Mouse (Mus musculus): ENCODE results near the gene Akap1. TPM values are rescaled to one million over a fixed set of nuclear protein-coding genes. Genes with fewer than 3 reads are reported as not detected.
"Not testable (repeated sequence)": the region's sequence is repeated elsewhere in the genome, so short reads cannot be mapped to it uniquely, and the experiment has no call there.

Akap1 gene
- polyA plus RNA-seq, 1 experiment from 2014 or later: 24.6 TPM

- H3K36me3 ChIP-seq; H3K9me3 ChIP-seq; ATAC-seq (ENCODE audit: insufficient read depth, low FRiP score, low read depth); H3K9ac ChIP-seq; H3K4me1 ChIP-seq; H3K27me3 ChIP-seq (replicated peaks); H3K27ac ChIP-seq: not testable (repeated sequence)
- WGBS: 31% methylated on average over 29 of the region's 39 CpGs
- H3K4me2 ChIP-seq: 0 out of 2 replicates have a peak overlapping the region, but pooled peaks have one; percentile 35
- H3K4me3 ChIP-seq (replicated peaks): peak overlapping the region; percentile 27; the same call in 1 of the 2 replicates
These were observed 31.4 kb upstream of the Akap1 start for GRCm38 (mm10) chr11:88895800-88896232.

GRCm38 (mm10) chr11:88895235-88895634 is 30.8 kb upstream of the Akap1 start:
- H3K27ac ChIP-seq; H3K4me3 ChIP-seq (replicated peaks); H3K36me3 ChIP-seq; H3K9me3 ChIP-seq; ATAC-seq (ENCODE audit: insufficient read depth, low FRiP score, low read depth); H3K27me3 ChIP-seq (replicated peaks); H3K9ac ChIP-seq; H3K4me1 ChIP-seq: not testable (repeated sequence)
- peak overlapping the region; percentile 21; the same call in 1 of the 2 replicates for H3K4me2 ChIP-seq
- 42% methylated on average over 16 of the region's 20 CpGs for WGBS

GRCm38 (mm10) chr11:88894279-88894678 is 29.9 kb upstream of the Akap1 start:
- not testable (repeated sequence) for H3K9me3 ChIP-seq; H3K9ac ChIP-seq; H3K4me3 ChIP-seq (replicated peaks); H3K27me3 ChIP-seq (replicated peaks); H3K27ac ChIP-seq; H3K4me2 ChIP-seq; H3K36me3 ChIP-seq; ATAC-seq (ENCODE audit: insufficient read depth, low FRiP score, low read depth); H3K4me1 ChIP-seq
- 88% methylated on average over 11 of the region's 14 CpGs for WGBS

- not testable (repeated sequence) for H3K4me1 ChIP-seq; H3K27me3 ChIP-seq (replicated peaks); H3K27ac ChIP-seq; H3K36me3 ChIP-seq; H3K9me3 ChIP-seq; ATAC-seq (ENCODE audit: insufficient read depth, low FRiP score, low read depth); H3K9ac ChIP-seq; H3K4me2 ChIP-seq; H3K4me3 ChIP-seq (replicated peaks)
- WGBS: 100% methylated on average over 2 of the region's 8 CpGs
These were observed 29.1 kb upstream of the Akap1 start for GRCm38 (mm10) chr11:88893501-88893900.

- not testable (repeated sequence) for H3K9ac ChIP-seq; H3K27me3 ChIP-seq (replicated peaks); H3K36me3 ChIP-seq; ATAC-seq (ENCODE audit: insufficient read depth, low FRiP score, low read depth); H3K4me1 ChIP-seq; H3K4me2 ChIP-seq; H3K27ac ChIP-seq; H3K4me3 ChIP-seq (replicated peaks); H3K9me3 ChIP-seq
- WGBS: 91% methylated on average over 23 of the region's 24 CpGs
These were observed 28.4 kb upstream of the Akap1 start for GRCm38 (mm10) chr11:88892789-88893188.

GRCm38 (mm10) chr11:88891921-88892561 is 27.7 kb upstream of the Akap1 start:
- WGBS: 94% methylated on average over 20 of the region's 24 CpGs
- not testable (repeated sequence) for H3K4me1 ChIP-seq; H3K9me3 ChIP-seq; H3K27ac ChIP-seq; ATAC-seq (ENCODE audit: insufficient read depth, low FRiP score, low read depth); H3K27me3 ChIP-seq (replicated peaks); H3K4me2 ChIP-seq; H3K4me3 ChIP-seq (replicated peaks); H3K36me3 ChIP-seq; H3K9ac ChIP-seq

GRCm38 (mm10) chr11:88891446-88891845 is 27.1 kb upstream of the Akap1 start:
- H3K4me3 ChIP-seq (replicated peaks); H3K36me3 ChIP-seq; H3K4me2 ChIP-seq; H3K27ac ChIP-seq; H3K9ac ChIP-seq; H3K4me1 ChIP-seq; H3K9me3 ChIP-seq; ATAC-seq (ENCODE audit: insufficient read depth, low FRiP score, low read depth); H3K27me3 ChIP-seq (replicated peaks): not testable (repeated sequence)
- WGBS: 93% methylated on average over 12 of the region's 12 CpGs

GRCm38 (mm10) chr11:88890904-88891303 is 26.5 kb upstream of the Akap1 start:
- not testable (repeated sequence) for H3K9me3 ChIP-seq; ATAC-seq (ENCODE audit: insufficient read depth, low FRiP score, low read depth); H3K4me1 ChIP-seq; H3K27me3 ChIP-seq (replicated peaks); H3K9ac ChIP-seq; H3K27ac ChIP-seq; H3K4me3 ChIP-seq (replicated peaks); H3K36me3 ChIP-seq; H3K4me2 ChIP-seq
- WGBS: 92% methylated on average over 10 of the region's 11 CpGs

GRCm38 (mm10) chr11:88888996-88889395 is 24.6 kb upstream of the Akap1 start:
- H3K27me3 ChIP-seq (replicated peaks): no peaks in the 10 kb centered on the region
- no peaks in the 10 kb centered on the region for H3K9me3 ChIP-seq
- no peak overlapping the region for H3K4me2 ChIP-seq
- no peak overlapping the region for H3K9ac ChIP-seq
- no peaks in the 10 kb centered on the region for H3K36me3 ChIP-seq
- no peak overlapping the region for H3K27ac ChIP-seq
- no peaks in the 10 kb centered on the region for H3K4me1 ChIP-seq
- no peak overlapping the region for H3K4me3 ChIP-seq (replicated peaks)
- 82% methylated on average over 2 of the region's 2 CpGs for WGBS
- ATAC-seq (ENCODE audit: insufficient read depth, low FRiP score, low read depth): no peak

- H3K4me2 ChIP-seq: no peak overlapping the region
- H3K9ac ChIP-seq: no peak overlapping the region
- H3K4me1 ChIP-seq: no peaks in the 10 kb centered on the region
- H3K27ac ChIP-seq: no peak overlapping the region
- H3K9me3 ChIP-seq: no peaks in the 10 kb centered on the region
- no peaks in the 10 kb centered on the region for H3K36me3 ChIP-seq
- whole genome bisulfite sequencing: 66% methylated on average over 8 of the region's 8 CpGs
- no peak for ATAC-seq (ENCODE audit: insufficient read depth, low FRiP score, low read depth)
- no peaks in the 10 kb centered on the region for H3K27me3 ChIP-seq (replicated peaks)
- H3K4me3 ChIP-seq (replicated peaks): no peak overlapping the region
These were observed 20.1 kb upstream of the Akap1 start for GRCm38 (mm10) chr11:88884376-88885065.

GRCm38 (mm10) chr11:88878011-88878410 is 13.6 kb upstream of the Akap1 start:
- Histone ChIP-seq H3K27me3 (replicated peaks) (peaks cover 4% of the 10 kb centered on the region), H3K4me2 (no peak overlapping the region), H3K9ac (no peak overlapping the region), H3K4me3 (replicated peaks) (no peak overlapping the region), H3K27ac (no peak overlapping the region), H3K36me3 (no peaks in the 10 kb centered on the region), H3K4me1 (0 out of 2 replicates have a peak, but pooled peaks cover 3% of the 10 kb centered on the region), H3K9me3 (no peaks in the 10 kb centered on the region)
- no peak for ATAC-seq (ENCODE audit: insufficient read depth, low FRiP score, low read depth)
- 88% methylated on average over 12 of the region's 12 CpGs for WGBS

GRCm38 (mm10) chr11:88873667-88874030 is 9.3 kb upstream of the Akap1 start:
- WGBS: 2% methylated on average over 10 of the region's 10 CpGs
- ATAC-seq (ENCODE audit: insufficient read depth, low FRiP score, low read depth): no peak
- 0 out of 2 replicates have a peak, but pooled peaks cover 4% of the 10 kb centered on the region for H3K4me1 ChIP-seq
- peak overlapping the region; percentile 38 for H3K4me3 ChIP-seq (replicated peaks)
- H3K9ac ChIP-seq: peak overlapping the region; percentile 26; the same call in 1 of the 2 replicates
- H3K9me3 ChIP-seq: no peaks in the 10 kb centered on the region
- H3K4me2 ChIP-seq: peak overlapping the region; percentile 68
- no peaks in the 10 kb centered on the region for H3K36me3 ChIP-seq
- no peak overlapping the region for H3K27ac ChIP-seq
- H3K27me3 ChIP-seq (replicated peaks): peaks cover 4% of the 10 kb centered on the region

All from stomach, embryonic 15.5 days (tissue).